Mouse (Mus musculus) hindbrain, postnatal 0 days (tissue): ENCODE measurements around the gene Primpol. TPM values are rescaled to one million over a fixed set of nuclear protein-coding genes. Genes with fewer than 3 reads are reported as not detected.

Experiments used
- ATAC-seq: fragments of 200-750 bp; cut with Nextera tagmentation; 2 replicates; pipeline ENCODE4 v1.8.0; 2017; ENCODE audit warnings: mild to moderate bottlenecking, moderate TSS enrichment, moderate library complexity
- DNase-seq: peaks from one replicate; pipeline ENCODE4 v3.0.0-alpha.2; 2015; ENCODE audit warnings: low spot score
- H3K27ac ChIP-seq: fragments of 300-500 bp; sonication (generic); 2 replicates; pipeline ENCODE4 v1.5.1; 2014; ENCODE audit warnings: mild to moderate bottlenecking
- H3K27me3 ChIP-seq: fragments of 300-500 bp; sonication (generic); 2 replicates; pipeline ENCODE4 v1.6.1; 2014; ENCODE audit warnings: low read length, mixed read lengths; ENCODE audit not compliant: insufficient read depth
- H3K36me3 ChIP-seq: fragments of 300-500 bp; sonication (generic); 2 replicates; pipeline ENCODE4 v1.6.1; 2014; ENCODE audit warnings: low read length, mixed read lengths; ENCODE audit not compliant: insufficient read depth
- H3K4me1 ChIP-seq: fragments of 300-500 bp; sonication (generic); 2 replicates; pipeline ENCODE4 v1.6.1; 2014; ENCODE audit warnings: antibody characterized with exemption, low read length, mixed read lengths; ENCODE audit not compliant: insufficient read depth
- H3K4me2 ChIP-seq: fragments of 300-500 bp; sonication (generic); 2 replicates; pipeline ENCODE4 v1.6.1; 2014; ENCODE audit warnings: low read depth, mild to moderate bottlenecking, low read length, moderate library complexity, mixed read lengths
- H3K4me3 ChIP-seq: fragments of 300-500 bp; sonication (generic); 2 replicates; pipeline ENCODE4 v1.5.1; 2014; ENCODE audit warnings: low read length
- H3K9ac ChIP-seq: fragments of 300-500 bp; sonication (generic); replicated peaks from 2 replicates; pipeline ENCODE4 v1.6.1; 2014; ENCODE audit warnings: mild to moderate bottlenecking, low read length, moderate library complexity, mixed read lengths
- H3K9me3 ChIP-seq: fragments of 300-500 bp; sonication (generic); 2 replicates; pipeline ENCODE4 v1.6.1; 2016; ENCODE audit warnings: low read length, mixed read lengths
- CTCF ChIP-seq: IDR thresholded peaks from 2 replicates; pipeline ENCODE4 v1.5.1; 2016; ENCODE audit warnings: antibody characterized with exemption, control low read depth, low read depth
- WGBS: fragments of 180-500 bp; shearing (Covaris S2); extraction: QIAGEN DNeasy Blood & Tissue Kit; methylation state at CpG from one replicate; pipeline ENCODE4 v1.1.7; 2014; 5-methylcytosine and 5-hydroxymethylcytosine counted together
- polyA plus RNA-seq: library from polyadenylated mRNA; unstranded; fragments of >200 nt; fragmentation: Nextera tagmentation; extraction: Ambion mirVana; gene quantifications from 2 replicates; pipeline ENCODE4 v1.2.1, GENCODE M21; 2015
- total RNA-seq: library from RNA; depleted of rRNA; stranded (reverse); fragments of >200 nt; gene quantifications from 2 replicates; pipeline ENCODE4 v1.2.3, GENCODE M21; 2014

The Primpol gene
- total and polyA plus RNA-seq, 2 experiments from 2014 or later = 4.0 to 4.9 TPM

DNA sequence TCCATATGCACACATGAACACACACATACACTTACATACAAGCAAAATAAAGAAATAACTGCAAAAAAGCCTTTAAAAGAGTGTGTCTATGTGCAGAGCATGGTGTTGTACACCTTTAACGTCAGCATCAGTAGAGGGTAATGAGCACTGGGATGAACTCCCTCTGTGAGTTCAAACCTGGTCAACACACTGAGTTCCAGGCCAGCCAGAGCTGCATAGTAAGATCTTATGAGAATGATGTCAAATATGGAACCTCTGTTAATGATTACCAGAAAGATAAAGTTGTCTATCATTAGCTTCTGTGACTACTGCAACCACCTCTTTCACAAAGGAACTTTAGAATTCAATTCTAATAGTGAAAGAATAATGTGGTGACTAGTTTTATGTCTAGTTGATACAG lies 10.1 kb downstream of the Primpol start:
- DNase-seq = no peak
- Histone ChIP-seq H3K4me1 (no peaks in the 10 kb centered on the region), H3K27ac (no peak overlapping the region), H3K27me3 (no peaks in the 10 kb centered on the region), H3K36me3 (no peaks in the 10 kb centered on the region), H3K4me2 (no peak overlapping the region), H3K4me3 (no peak overlapping the region), H3K9me3 (no peaks in the 10 kb centered on the region), H3K9ac (no peak overlapping the region)
- TF ChIP-seq CTCF = no peak
- 94% methylated on average over 1 of the region's 1 CpGs for WGBS
- ATAC-seq = no peak

DNA sequence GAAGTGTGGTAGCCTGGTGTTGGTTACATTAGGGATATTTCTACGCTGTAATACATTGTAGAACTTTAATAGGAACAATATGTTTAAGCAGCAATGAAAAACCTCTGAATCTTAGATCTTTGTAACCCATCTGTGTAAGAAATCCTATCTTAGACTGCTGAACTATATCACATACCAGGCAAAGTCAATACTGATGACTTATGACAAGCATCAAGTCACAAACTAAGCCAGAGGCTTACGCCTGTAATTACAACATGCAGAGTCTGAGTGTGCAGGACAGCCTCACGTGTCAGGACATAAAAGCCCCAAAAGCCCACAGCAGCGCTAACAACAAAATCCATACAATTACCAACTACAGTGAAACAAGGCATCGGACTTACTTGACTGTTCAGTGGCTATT lies 13.4 kb downstream of the Primpol start:
- no peak for ATAC-seq

DNA sequence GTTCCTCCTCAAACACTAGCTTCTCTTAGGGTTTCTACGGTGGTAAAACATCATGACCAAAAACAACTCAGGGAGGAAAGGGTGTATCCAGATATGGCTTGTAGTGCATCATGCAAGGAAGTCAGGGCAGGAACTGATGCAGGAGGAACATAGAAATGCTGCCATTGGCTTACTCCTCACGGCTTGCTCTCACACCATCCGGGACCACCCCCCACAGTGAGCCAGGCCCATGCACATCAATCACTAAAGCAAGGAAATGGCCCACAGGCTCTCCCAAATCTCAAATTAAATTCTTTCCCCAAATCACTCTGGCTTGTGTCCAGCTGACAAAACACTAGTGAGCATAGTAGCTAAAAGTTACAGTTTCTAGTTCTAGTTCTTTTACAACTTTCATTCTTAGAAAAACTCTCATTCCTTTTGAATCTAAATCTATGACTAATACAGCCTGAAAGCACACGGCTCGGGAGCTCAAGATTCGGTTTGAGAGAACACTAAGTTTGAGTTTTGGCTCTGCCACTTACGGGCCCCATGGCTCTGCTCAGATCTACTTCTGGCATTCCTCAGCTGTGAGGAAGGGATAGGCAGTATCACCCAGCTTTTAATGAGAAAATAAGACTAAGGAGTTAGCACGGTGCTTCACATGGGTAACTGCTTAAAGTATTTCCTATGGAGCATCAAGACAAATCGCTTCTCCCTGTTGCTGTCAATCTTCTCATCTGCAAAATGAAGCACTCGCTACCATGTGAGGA lies 15.9 kb downstream of the Primpol start:
- no peak overlapping the region for H3K27ac ChIP-seq
- no peaks in the 10 kb centered on the region for H3K36me3 ChIP-seq
- H3K27me3 ChIP-seq = no peaks in the 10 kb centered on the region
- no peak overlapping the region for H3K4me3 ChIP-seq
- H3K4me2 ChIP-seq = no peak overlapping the region
- H3K9ac ChIP-seq = no peak overlapping the region
- no peak for TF ChIP-seq CTCF
- DNase-seq (no peak), ATAC-seq (no peak)
- WGBS = 59% methylated on average over 10 of the region's 10 CpGs
- H3K4me1 ChIP-seq = no peaks in the 10 kb centered on the region
- no peaks in the 10 kb centered on the region for H3K9me3 ChIP-seq

More for the DNA sequence above, 13.4 kb downstream of the Primpol start:
- no peak for TF ChIP-seq CTCF
- H3K4me1 ChIP-seq = no peaks in the 10 kb centered on the region
- no peak overlapping the region for H3K4me3 ChIP-seq
- no peak overlapping the region for H3K9ac ChIP-seq
- H3K4me2 ChIP-seq = no peak overlapping the region
- WGBS = 91% methylated on average over 5 of the region's 5 CpGs
- no peaks in the 10 kb centered on the region for H3K9me3 ChIP-seq
- DNase-seq = no peak
- no peaks in the 10 kb centered on the region for H3K36me3 ChIP-seq
- no peak overlapping the region for H3K27ac ChIP-seq
- no peaks in the 10 kb centered on the region for H3K27me3 ChIP-seq

DNA sequence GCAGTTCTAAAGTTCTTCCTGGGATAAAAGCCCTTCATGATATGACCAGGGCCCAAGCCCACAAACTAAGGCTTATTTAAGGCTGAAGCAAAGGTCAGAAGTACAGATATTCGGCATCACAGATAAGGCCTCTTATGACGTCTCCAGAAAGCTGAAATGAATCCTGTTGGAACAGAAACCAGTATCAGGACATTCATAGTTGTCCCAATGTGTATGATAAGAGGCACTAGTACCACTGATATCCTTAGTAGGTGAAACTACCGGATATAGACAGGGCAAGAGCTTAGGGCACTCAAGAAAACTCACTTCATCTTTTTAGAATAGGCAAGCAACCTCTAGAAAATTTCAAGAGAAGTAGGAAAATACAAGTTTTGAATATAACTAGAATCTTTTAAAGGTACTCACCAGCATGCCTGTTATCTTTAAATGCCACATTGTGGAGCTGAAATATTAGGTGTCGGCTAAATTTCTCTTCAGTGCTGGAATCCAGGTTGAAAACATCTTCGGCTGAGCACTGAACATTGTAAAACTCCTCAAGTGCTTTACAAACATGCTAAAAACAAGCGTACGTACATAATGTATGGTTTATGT lies 17.6 kb downstream of the Primpol start:
- Histone ChIP-seq H3K9me3 (no peaks in the 10 kb centered on the region), H3K36me3 (no peaks in the 10 kb centered on the region), H3K4me1 (no peaks in the 10 kb centered on the region), H3K4me2 (no peak overlapping the region), H3K4me3 (no peak overlapping the region), H3K9ac (no peak overlapping the region), H3K27me3 (no peaks in the 10 kb centered on the region), H3K27ac (no peak overlapping the region)
- TF ChIP-seq CTCF = no peak
- WGBS = 95% methylated on average over 7 of the region's 7 CpGs
- no peak for DNase-seq
- no peak for ATAC-seq

DNA sequence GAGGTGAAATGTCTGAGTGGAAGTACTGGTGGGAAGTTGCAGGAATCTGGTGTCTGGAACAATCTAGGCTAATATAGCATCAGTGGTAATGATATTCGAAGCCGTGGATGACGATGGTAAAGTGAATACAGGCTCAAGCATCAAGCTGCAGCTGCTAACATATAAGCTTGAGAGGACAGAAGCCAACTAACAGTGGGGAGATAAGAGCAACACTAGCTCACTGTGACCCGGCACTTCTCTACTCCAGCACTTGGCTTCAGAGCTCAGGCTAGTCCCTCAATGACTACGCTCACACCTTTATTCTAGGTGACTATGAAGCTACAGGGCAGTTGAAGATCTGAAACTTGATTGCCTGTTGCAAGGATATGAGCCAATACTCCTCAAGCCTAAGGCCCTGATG lies 18.3 kb downstream of the Primpol start:
- 98% methylated on average over 5 of the region's 5 CpGs for WGBS
- Histone ChIP-seq H3K9me3 (no peaks in the 10 kb centered on the region), H3K4me1 (no peaks in the 10 kb centered on the region), H3K4me3 (no peak overlapping the region), H3K27me3 (no peaks in the 10 kb centered on the region), H3K9ac (no peak overlapping the region), H3K36me3 (no peaks in the 10 kb centered on the region), H3K4me2 (no peak overlapping the region), H3K27ac (no peak overlapping the region)
- TF ChIP-seq CTCF = no peak
- DNase-seq (no peak), ATAC-seq (no peak)

DNA sequence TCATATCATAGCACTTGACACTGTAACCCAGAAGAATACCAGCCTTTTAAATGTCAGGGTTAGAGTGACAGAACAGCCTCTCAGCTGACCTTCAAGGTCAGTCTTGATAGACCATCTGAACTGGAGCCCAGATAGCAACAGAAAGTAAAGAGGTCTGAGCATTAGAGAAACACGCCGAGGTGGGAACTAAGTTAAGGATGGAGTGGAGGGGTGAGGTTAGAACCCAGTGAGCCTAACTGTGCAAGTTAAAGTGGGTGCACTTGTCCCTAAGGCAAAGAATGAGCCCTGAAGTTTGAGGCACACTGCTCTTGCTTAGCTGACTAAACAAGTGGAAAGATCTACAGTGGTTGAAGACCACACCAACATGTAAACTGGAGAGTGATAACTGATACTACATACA lies 18.9 kb downstream of the Primpol start:
- no peak overlapping the region for H3K9ac ChIP-seq
- WGBS = 91% methylated on average over 2 of the region's 2 CpGs
- ATAC-seq = no peak
- no peaks in the 10 kb centered on the region for H3K4me1 ChIP-seq
- H3K36me3 ChIP-seq = no peaks in the 10 kb centered on the region
- no peak overlapping the region for H3K4me2 ChIP-seq
- no peak for DNase-seq
- no peak overlapping the region for H3K4me3 ChIP-seq
- no peaks in the 10 kb centered on the region for H3K9me3 ChIP-seq
- H3K27me3 ChIP-seq = no peaks in the 10 kb centered on the region
- H3K27ac ChIP-seq = no peak overlapping the region
- TF ChIP-seq CTCF = no peak

DNA sequence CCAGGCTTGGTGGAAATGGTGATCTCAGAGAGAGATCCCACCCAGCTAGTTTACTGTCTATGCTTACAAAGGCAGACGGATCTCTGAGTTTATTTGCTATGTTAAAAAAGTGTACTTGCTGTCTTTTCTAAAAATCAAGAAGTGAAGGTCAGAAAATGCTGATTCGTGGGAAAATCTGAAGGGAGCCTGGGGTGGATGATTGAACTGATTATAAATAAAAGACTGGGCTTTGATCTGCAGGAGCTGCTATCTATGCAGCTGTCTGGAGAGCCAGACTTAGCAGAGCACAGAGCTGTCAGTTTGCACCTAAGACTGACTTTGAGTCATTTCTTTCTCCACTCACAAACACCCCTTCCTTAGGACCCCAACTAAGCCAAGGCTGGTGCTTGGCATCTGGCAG lies 19.6 kb downstream of the Primpol start:
- H3K4me3 ChIP-seq = no peak overlapping the region
- WGBS = 80% methylated on average over 2 of the region's 2 CpGs

More for the DNA sequence above, 19.6 kb downstream of the Primpol start:
- no peak for TF ChIP-seq CTCF
- H3K27ac ChIP-seq = no peak overlapping the region
- no peaks in the 10 kb centered on the region for H3K27me3 ChIP-seq
- no peak overlapping the region for H3K9ac ChIP-seq
- no peak overlapping the region for H3K4me2 ChIP-seq
- no peaks in the 10 kb centered on the region for H3K9me3 ChIP-seq
- ATAC-seq = no peak
- H3K36me3 ChIP-seq = no peaks in the 10 kb centered on the region
- no peak for DNase-seq
- H3K4me1 ChIP-seq = no peaks in the 10 kb centered on the region
